Mouse (Mus musculus) urinary bladder, adult 2 months (tissue): Measurements from ENCODE around the gene Rhox3e. TPM values are rescaled to one million over a fixed set of nuclear protein-coding genes. Genes with fewer than 3 reads are reported as not detected.
"Not testable (repeated sequence)": the region's sequence is repeated elsewhere in the genome, so short reads cannot be mapped to it uniquely, and the experiment has no call there.

ENCODE experiments used
- DNase-seq: peaks from one replicate; pipeline ENCODE4 v3.0.0; 2022; ENCODE audit warnings: low spot score
- polyA plus RNA-seq: library from polyadenylated mRNA; depleted of rRNA; stranded (reverse); fragments of >200 nt; gene quantifications from 2 replicates; pipeline ENCODE4 v1.2.3, GENCODE M21; 2012; rRNA removed

Gene Rhox3e
- not detected in 2 replicates for polyA plus RNA-seq

DNA sequence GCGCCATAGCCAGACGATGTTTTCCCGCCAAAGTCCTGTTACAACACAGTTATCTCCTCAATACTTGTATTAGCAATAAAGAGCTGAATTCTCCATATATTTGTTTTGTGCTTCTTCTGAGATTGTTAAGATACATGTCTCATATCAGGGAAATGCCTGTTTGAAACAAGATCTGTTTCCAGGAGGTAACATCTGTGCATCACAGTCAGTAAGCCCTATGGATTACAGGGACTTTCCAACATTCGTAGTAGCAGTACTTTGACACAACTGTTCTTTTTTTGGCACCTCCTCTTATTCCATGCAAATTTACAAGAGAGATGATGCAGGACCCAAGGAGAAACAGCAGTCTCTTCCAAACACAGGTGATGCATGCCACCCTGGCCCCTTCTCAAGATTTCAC, at the start of gene Rhox3e:
Rhox3e (plus strand) TSS at position 301 of the 400 bp plus-strand sequence.
- DNase-seq: not testable (repeated sequence)

DNA sequence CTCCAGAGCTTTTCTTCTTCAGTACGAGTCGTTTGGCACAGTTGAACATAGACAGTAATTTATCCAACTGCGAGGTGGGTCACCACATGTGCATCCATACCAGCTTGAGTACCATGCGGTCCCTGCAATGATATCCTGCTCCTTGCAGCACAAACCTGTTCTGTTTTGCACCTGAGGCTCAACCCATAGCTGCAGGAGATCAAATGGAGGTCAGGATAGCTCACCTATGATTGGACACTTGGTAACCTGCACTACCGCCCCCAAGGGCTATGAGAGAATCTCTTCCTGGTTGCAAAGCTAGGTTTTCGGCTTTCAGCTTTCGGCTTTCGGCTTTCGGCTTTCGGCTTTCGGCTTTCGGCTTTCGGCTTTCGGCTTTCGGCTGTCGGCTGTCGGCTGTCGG, 27.8 kb upstream of the Rhox3e start, which contains the start of gene Rhox4d:
Rhox4d (plus strand) TSS at position 301 of the 400 bp plus-strand sequence.
- DNase-seq: not testable (repeated sequence)

GRCm38 (mm10) chrX:37530152-37530551, 11.7 kb upstream of the Rhox3e start, which contains the start of gene Rhox2e:
Rhox2e (plus strand) TSS chrX:37530452.
- not testable (repeated sequence) for DNase-seq

GRCm38 (mm10) chrX:37557112-37557511, 15.3 kb downstream of the Rhox3e start, which contains the start of gene Rhox4e:
Rhox4e (plus strand) TSS chrX:37557412.
- DNase-seq: not testable (repeated sequence)

- DNase-seq: not testable (repeated sequence)
Measured at GRCm38 (mm10) chrX:37571105-37571504, 29.3 kb downstream of the Rhox3e start, which contains the start of gene Rhox2f. Rhox2f (plus strand) TSS chrX:37571405.

DNA sequence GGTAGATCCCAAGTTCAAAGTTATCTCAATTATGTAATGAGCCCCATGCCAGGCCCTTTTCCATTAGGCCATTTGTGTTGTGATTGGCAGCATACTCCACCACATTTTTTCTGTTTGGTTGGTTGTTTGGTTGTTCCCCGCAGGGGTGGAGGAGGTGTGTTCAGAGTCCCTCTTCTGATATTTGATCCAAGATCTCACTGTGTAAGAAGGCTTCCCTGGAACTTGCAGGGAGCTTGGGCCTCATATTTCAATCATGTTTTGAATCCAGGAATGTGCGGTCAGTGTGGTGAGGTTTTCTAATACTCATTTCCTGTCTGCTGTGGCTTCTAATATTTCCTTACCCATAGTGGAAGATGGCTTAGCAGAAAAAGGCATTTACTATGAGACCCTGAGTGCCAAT, 30.8 kb downstream of the Rhox3e start:
- not testable (repeated sequence) for DNase-seq

- DNase-seq: not testable (repeated sequence)
Measured at GRCm38 (mm10) chrX:37580692-37581091, 38.9 kb downstream of the Rhox3e start, which contains the start of gene Rhox3f. Rhox3f (plus strand) TSS chrX:37580992.

Other genes with a start within 250 kb of the Rhox3e start
- not detected in 2 replicates for gene Rhox3a2, start 162.0 kb upstream of the Rhox3e start, polyA plus RNA-seq
- gene Rhox4a2, start 151.2 kb upstream of the Rhox3e start, polyA plus RNA-seq: not detected in 2 replicates
- not detected in 2 replicates for gene Rhox2b, start 130.0 kb upstream of the Rhox3e start, polyA plus RNA-seq
- gene Rhox4b, start 109.5 kb upstream of the Rhox3e start, polyA plus RNA-seq: not detected in 2 replicates
- not detected in 2 replicates for gene Rhox2c, start 88.3 kb upstream of the Rhox3e start, polyA plus RNA-seq
- gene Rhox3c, start 83.4 kb upstream of the Rhox3e start, polyA plus RNA-seq: not detected in 2 replicates
- not detected in 2 replicates for gene Rhox4c, start 61.7 kb upstream of the Rhox3e start, polyA plus RNA-seq
- gene Rhox2d, start 48.6 kb upstream of the Rhox3e start, polyA plus RNA-seq: not detected in 2 replicates
- gene Rhox4d, start 27.7 kb upstream of the Rhox3e start, polyA plus RNA-seq: not detected in 2 replicates
- gene Rhox2e, start 11.6 kb upstream of the Rhox3e start, polyA plus RNA-seq: not detected in 2 replicates
- gene Rhox4e, start 15.4 kb downstream of the Rhox3e start, polyA plus RNA-seq: not detected in 2 replicates
- gene Rhox2f, start 29.4 kb downstream of the Rhox3e start, polyA plus RNA-seq: not detected in 2 replicates
- not detected in 2 replicates for gene Rhox3f, start 39.0 kb downstream of the Rhox3e start, polyA plus RNA-seq
- not detected in 2 replicates for gene Rhox4f, start 65.7 kb downstream of the Rhox3e start, polyA plus RNA-seq
- not detected in 2 replicates for gene Rhox3g, start 86.6 kb downstream of the Rhox3e start, polyA plus RNA-seq
- not detected in 2 replicates for gene Rhox2g, start 101.5 kb downstream of the Rhox3e start, polyA plus RNA-seq
- not detected in 2 replicates for gene Rhox4g, start 109.3 kb downstream of the Rhox3e start, polyA plus RNA-seq
- not detected in 2 replicates for gene Rhox3h, start 126.7 kb downstream of the Rhox3e start, polyA plus RNA-seq
- gene Rhox2h, start 131.3 kb downstream of the Rhox3e start, polyA plus RNA-seq: not detected in 2 replicates